Mouse (Mus musculus) liver, adult 2 months (tissue): ENCODE data around the gene Aatk.

Experiments
- CTCF ChIP-seq: fragments of 200-500 bp; IDR thresholded peaks from 2 replicates; pipeline ENCODE4 v1.5.1; 2011; ENCODE audit warnings: low read depth, low read length, control low read depth
- POLR2A ChIP-seq: fragments of 200-500 bp; IDR thresholded peaks from 2 replicates; pipeline ENCODE4 v1.6.1; 2011; ENCODE audit warnings: low read length, control low read depth; ENCODE audit not compliant: insufficient read depth; ENCODE audit errors: extremely low read depth

DNA sequence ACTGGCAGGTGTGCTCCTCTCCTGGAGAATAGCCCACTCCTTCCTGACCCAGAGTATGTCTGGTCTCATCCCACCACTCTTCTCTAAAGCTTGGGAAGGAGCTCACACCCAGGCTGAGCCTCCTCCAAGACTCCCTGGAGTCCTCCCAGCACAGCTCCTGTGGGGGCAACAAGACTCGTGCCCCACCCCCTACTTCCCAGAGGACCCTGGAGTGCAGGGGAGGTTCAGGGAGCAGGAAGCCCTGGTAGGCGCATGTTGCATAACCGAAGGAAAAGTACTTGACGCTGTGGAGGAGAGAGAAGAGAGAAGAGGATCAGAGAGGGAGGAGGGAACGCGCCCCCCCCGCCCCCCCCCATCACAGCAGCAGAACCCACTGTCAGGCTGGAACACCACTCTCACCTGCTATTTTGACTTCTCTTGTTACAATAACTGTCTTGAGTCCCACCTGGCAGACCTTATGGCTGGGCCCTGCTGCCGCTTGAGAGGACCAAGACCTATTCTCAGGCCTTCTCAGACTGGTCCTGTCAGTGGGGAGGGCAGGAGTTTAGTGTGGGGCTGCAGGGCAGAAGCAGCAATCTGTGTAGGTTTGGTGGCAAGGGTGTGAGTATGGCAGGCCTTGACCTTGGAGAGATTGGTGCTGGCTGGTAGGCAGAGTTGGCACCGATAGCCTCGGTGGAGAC, 56.2 kb downstream of the Aatk start:
- TF ChIP-seq CTCF (no peak), POLR2A (no peak)
